Mouse (Mus musculus): ENCODE data around the gene B3gnt8.

GRCm38 (mm10) chr7:25584651-25585050, 41.8 kb upstream of the B3gnt8 start:
- TF ChIP-seq CTCF (IDR thresholded peaks at IDR 0.05; ENCODE audit: borderline replicate concordance, control insufficient read depth, extremely low read depth, insufficient read depth, low read length, poor library complexity) = no peak
- TF ChIP-seq POLR2A (IDR thresholded peaks at IDR 0.05; ENCODE audit: control insufficient read depth, extremely low read depth, insufficient read depth, low read length, poor library complexity) = no peak

All from thymus, adult 2 months (tissue).